ENCODE assay signal across 12 mouse cellular contexts in the genomic region with DNA sequence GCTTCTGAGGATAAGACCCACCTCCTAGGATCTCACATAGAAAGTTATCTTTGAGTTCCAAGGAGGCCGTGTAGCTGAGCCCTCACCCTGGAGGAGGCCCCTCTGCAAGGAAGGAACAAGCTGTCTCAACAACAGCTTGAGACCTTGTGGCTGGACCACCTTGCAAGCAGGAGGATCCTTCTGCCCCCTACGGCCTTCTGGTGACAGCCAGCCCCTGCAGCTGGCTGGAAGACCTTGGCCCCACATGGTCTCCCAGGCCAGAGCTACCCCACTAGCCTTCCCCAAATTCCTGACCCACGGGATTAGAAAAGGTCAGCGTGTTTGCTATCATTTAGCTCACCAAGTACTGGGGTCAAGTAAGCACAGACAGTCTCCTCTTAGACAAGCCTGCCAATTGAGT.
"Had no signal": no experiment of that assay in that cellular context is flagged by ENCODE, and none has a peak within 500 bp of the region (broad histone marks: within the 10 kb centered on the region; RNA-seq: fewer than 3 reads in every experiment).

No protein-coding gene starts in this region.

- DNase-seq: retina, postnatal 1 day; right cerebral cortex, adult 18-20 months; right cerebral cortex, postnatal 14 days; right cerebral cortex, postnatal 25 days; right cerebral cortex, postnatal 4 days; spleen, adult 18-20 months; thymus, adult 18-20 months; thymus, adult 2 months; thymus, postnatal 14 days; thymus, postnatal 25 days; thymus, postnatal 36 days; thymus, postnatal 4 days had no signal
